Mouse (Mus musculus): Measurements from ENCODE around the gene Acvr1.

Gene Acvr1

GRCm38 (mm10) chr2:58567066-58567810, at the start of gene Acvr1, which contains the start of gene Upp2:
Acvr1 (minus strand) TSS chr2:58567157.
Upp2 (plus strand) TSS chr2:58567298.
- in situ Hi-C loops (cut with MboI, MseI): loop anchor here (10.0 to 25.0 kb wide), 2 partner anchors 372 to 1330 kb away; partner anchors contain the start of genes Cytip and Gpd2

- in situ Hi-C loops (cut with MboI, MseI): no loop called here
Observed at GRCm38 (mm10) chr2:58615766-58616165, 48.8 kb upstream of the Acvr1 start.

GRCm38 (mm10) chr2:58614851-58615250, 47.9 kb upstream of the Acvr1 start:
- in situ Hi-C loops (cut with MboI, MseI): no loop called here

GRCm38 (mm10) chr2:58613720-58614119, 46.8 kb upstream of the Acvr1 start:
- in situ Hi-C loops (cut with MboI, MseI): no loop called here

GRCm38 (mm10) chr2:58604791-58605190, 37.8 kb upstream of the Acvr1 start:
- in situ Hi-C loops (cut with MboI, MseI): no loop called here

- in situ Hi-C loops (cut with MboI, MseI): no loop called here
Observed at GRCm38 (mm10) chr2:58603379-58603778, 36.4 kb upstream of the Acvr1 start.

- in situ Hi-C loops (cut with MboI, MseI): no loop called here
Observed at GRCm38 (mm10) chr2:58601382-58601781, 34.4 kb upstream of the Acvr1 start.

GRCm38 (mm10) chr2:58599639-58600038, 32.7 kb upstream of the Acvr1 start:
- in situ Hi-C loops (cut with MboI, MseI): no loop called here

- in situ Hi-C loops (cut with MboI, MseI): no loop called here
Observed at GRCm38 (mm10) chr2:58597556-58597955, 30.6 kb upstream of the Acvr1 start.

- in situ Hi-C loops (cut with MboI, MseI): no loop called here
Observed at GRCm38 (mm10) chr2:58596774-58597342, 29.9 kb upstream of the Acvr1 start.

- in situ Hi-C loops (cut with MboI, MseI): no loop called here
Observed at GRCm38 (mm10) chr2:58595350-58595749, 28.4 kb upstream of the Acvr1 start.

GRCm38 (mm10) chr2:58590055-58590454, 23.1 kb upstream of the Acvr1 start:
- in situ Hi-C loops (cut with MboI, MseI): no loop called here

GRCm38 (mm10) chr2:58589637-58590036, 22.7 kb upstream of the Acvr1 start:
- in situ Hi-C loops (cut with MboI, MseI): no loop called here

- in situ Hi-C loops (cut with MboI, MseI): no loop called here
Observed at GRCm38 (mm10) chr2:58586311-58586710, 19.4 kb upstream of the Acvr1 start.

- in situ Hi-C loops (cut with MboI, MseI): loop anchor here (25.0 kb wide), 1 partner anchor 1337 kb away; the partner anchor contains the start of gene Gpd2
Observed at GRCm38 (mm10) chr2:58574167-58574566, 7.2 kb upstream of the Acvr1 start.

GRCm38 (mm10) chr2:58568841-58569645, 2.1 kb upstream of the Acvr1 start:
- in situ Hi-C loops (cut with MboI, MseI): loop anchor here (10.0 to 25.0 kb wide), 2 partner anchors 374 to 1332 kb away; partner anchors contain the start of genes Cytip and Gpd2

GRCm38 (mm10) chr2:58567866-58568719, 1.1 kb upstream of the Acvr1 start:
- in situ Hi-C loops (cut with MboI, MseI): loop anchor here (10.0 to 25.0 kb wide), 2 partner anchors 373 to 1331 kb away; partner anchors contain the start of genes Cytip and Gpd2

GRCm38 (mm10) chr2:58566410-58567065, 419 bp downstream of the Acvr1 start:
- in situ Hi-C loops (cut with MboI, MseI): loop anchor here (10.0 to 25.0 kb wide), 2 partner anchors 372 to 1329 kb away; partner anchors contain the start of genes Cytip and Gpd2

- in situ Hi-C loops (cut with MboI, MseI): loop anchor here (10.0 to 25.0 kb wide), 2 partner anchors 371 to 1329 kb away; partner anchors contain the start of genes Cytip and Gpd2
Observed at GRCm38 (mm10) chr2:58566049-58566409, 928 bp downstream of the Acvr1 start.

- in situ Hi-C loops (cut with MboI, MseI): loop anchor here (10.0 to 25.0 kb wide), 2 partner anchors 370 to 1328 kb away; partner anchors contain the start of genes Cytip and Gpd2
Observed at GRCm38 (mm10) chr2:58565267-58565666, 1.7 kb downstream of the Acvr1 start.

Measured in regulatory T cell (primary cell).